Mouse (Mus musculus) cerebellum, postnatal 4 days (tissue): Measurements from ENCODE around the gene Ankrd22.

Source experiments
- DNase-seq, 2 experiments: peaks; one replicate each; pipeline ENCODE4 v3.0.0; 2022; ENCODE audit warnings: low spot score in 2 of 2, mixed read lengths in 1 of 2

Ankrd22 gene

DNA sequence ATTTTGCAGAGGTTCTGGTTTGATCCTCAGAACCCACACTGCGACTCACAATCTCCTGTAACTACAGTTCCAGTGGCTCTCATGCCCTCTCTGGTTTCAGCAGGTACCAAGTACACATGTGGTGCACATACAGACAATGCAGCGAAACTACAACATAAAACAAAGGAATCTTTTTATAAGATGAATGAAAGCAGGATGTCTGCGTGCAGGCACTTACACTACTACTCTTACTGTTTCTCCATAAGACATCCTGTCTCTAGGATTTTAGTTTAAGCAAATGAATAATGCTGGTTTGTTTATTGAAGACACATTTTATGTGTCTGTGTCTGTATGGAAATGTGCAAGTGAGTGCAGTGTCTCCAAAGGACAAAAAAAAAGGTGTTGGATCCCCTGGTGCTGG, 15.4 kb upstream of the Ankrd22 start:
- DNase-seq: no peak

GRCm38 (mm10) chr19:34180316-34180715, 14.5 kb upstream of the Ankrd22 start:
- no peak for DNase-seq

GRCm38 (mm10) chr19:34179136-34179535, 13.3 kb upstream of the Ankrd22 start:
- DNase-seq: no peak

DNA sequence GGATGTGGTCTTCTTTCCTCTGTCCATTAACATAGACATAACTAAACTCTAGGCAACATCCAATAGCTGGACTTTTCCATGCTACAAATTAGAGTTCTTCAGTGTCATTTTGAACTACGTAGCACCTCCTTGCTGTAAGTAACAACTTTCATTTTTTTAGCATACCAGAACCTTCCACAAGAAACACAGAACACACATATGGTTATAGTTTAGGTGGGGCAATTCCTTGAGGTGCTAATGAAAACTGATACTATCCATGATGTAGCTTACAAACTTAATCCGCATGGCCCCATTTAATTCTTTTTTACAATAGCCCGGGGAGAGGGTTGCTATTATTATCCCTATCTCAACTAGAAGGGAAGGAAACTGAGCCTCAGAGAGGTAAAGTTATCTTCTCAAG, 8.2 kb upstream of the Ankrd22 start:
- DNase-seq: no peak

DNA sequence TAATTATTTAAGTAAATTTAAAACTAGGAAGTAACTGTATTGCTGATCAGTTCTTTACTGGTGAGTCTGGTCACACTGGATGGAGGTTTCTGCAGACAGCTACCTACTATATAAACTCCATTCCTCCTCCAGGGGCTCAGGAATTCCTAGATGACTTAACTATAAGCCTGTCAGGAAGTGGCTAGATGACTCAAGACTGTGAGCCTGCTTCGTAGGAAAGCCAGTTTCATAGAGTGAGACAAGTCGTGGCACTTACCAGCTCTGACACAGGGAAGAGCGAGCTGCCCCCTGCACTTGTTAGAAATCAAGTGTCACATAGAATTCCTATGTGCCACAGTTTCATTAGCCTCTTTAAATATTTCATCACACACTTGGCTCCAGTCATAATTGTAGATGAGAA, 5.3 kb upstream of the Ankrd22 start:
- no peak for DNase-seq

DNA sequence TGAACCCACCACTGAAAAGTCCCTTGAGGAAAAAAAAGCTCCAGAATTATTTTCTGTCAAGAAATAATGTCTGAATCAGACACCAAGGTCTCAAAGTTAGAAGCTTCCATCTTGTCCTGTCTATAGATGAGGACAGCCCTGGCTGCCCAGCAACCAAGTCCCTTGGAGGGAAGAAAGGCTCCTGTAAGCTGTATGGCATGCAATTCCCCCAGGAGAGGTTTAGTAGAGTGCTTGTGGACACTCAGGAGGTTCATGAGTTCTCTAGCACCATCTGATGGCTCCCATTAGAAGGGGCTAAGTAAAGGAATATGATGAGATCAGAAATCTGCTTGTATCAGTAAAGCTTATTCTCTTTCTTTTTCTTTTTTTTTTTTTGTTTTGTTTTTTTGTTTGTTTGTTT, 3.3 kb upstream of the Ankrd22 start:
- DNase-seq: no peak

- no peak for DNase-seq
Observed at GRCm38 (mm10) chr19:34167896-34168661, 2.2 kb upstream of the Ankrd22 start.

DNA sequence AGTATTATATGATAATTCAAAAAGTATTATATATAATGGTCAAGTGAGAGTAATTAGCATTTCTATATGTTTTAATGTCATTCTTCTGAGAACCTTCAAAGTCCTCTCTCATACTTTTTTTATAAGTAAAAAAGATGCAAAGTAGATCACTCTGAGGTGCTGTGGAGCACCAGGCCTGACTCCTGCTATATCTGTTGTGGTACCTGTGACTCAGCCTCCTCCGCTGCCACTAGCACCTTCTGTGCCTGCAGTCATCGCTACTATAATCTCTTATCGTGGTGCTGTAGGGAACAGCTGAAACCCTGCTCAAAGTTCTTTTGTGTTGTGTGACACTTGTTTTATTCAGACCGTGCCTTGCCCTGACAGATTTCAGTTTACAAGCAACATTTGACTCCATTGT, 533 bp upstream of the Ankrd22 start:
- DNase-seq: no peak

GRCm38 (mm10) chr19:34162693-34163092, 3.2 kb downstream of the Ankrd22 start:
- no peak for DNase-seq

DNA sequence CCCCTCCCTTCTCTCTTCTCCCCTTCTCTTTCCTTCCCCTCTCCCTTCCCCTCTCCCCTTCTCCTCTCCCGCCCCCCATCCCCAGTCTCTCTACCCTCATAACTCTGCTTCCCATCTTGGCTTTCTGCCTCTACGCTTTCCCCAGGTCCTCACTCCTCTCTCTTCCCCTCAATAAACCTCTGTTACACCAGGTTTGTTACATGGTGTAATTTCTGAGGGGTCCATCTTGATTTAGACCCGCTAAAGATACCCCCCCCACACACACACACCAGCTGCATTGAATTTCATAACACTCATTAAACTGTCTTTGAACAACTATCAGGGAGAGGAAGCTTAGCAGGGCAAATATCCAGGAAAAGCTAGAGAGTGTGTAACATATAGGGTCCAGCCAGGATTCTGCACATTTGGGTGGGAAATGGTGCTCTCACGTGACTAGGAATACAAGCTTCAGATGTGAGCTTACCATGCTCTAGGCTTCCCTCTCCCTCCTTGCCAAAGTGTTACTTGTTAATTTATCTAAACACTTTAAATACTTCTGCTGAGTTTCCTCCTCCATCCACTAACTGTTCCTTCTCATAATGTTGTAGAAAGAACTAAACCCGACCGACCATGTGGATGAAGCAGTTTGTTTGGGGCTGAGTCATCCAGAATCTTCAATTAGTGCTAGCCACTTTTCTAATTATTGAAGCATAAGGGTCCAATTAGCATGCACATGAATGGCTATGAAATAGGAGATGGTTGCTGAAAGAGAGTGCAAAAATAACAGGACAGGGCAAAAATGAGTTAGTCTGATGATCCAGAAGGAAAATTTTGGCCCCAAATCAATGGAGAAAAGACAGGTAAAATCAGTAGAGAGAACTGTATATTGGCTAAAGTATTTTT, 12.3 kb downstream of the Ankrd22 start:
- no peak for DNase-seq

DNA sequence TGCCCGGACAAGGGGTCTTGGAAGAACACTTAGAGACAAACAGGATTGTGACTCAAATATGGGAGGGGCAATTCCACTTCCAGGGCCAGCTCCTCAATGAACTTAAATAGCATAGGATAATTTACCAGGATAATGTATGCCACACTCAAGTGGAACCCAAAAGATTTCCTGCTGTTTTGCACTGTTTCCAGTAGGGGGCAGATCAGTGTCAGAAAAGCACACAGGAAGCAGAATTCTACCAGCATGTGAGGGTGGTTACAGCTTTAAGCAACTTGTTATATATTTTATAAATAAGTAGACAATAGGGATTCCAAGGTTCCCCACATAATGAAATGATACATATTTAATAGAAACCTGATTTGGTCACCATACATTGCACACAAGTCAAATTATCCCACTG, 13.9 kb downstream of the Ankrd22 start:
- DNase-seq: no peak

GRCm38 (mm10) chr19:34148421-34148820, 17.4 kb downstream of the Ankrd22 start:
- no peak for DNase-seq

GRCm38 (mm10) chr19:34139431-34140046, 26.3 kb downstream of the Ankrd22 start:
- DNase-seq: no peak

DNA sequence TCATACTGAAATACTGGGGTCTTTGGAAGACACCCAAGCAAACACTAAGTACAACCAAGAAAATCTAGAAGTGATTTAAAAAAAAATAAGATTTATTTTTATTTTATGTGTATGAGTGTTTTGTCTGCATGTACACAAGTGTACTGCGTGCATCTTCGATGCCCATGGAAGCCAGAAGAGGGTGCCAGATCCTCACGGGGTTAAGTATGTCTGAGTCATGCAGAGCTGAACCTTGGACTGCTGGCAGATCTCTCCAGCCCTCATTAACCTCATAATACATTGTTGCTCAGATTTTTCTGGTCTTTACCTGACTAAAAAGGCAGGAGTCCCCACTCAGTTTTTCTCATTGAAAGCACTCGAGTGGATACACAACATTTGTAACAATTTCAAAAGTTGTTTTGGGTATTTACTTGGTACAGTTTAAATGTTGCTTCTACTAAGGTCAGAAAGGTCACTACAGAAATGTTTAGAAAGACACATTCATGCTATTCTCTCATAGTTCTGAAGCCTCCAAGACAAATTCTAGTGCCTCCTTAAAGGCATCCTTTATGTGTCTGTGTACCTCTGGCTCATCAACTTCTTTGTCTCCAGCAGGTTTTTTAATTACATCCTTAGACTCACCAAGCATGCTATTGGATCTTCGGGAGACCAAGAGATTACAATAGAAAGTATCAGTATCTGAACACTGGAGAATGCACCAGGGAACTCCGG, 27.0 kb downstream of the Ankrd22 start:
- DNase-seq: no peak

DNA sequence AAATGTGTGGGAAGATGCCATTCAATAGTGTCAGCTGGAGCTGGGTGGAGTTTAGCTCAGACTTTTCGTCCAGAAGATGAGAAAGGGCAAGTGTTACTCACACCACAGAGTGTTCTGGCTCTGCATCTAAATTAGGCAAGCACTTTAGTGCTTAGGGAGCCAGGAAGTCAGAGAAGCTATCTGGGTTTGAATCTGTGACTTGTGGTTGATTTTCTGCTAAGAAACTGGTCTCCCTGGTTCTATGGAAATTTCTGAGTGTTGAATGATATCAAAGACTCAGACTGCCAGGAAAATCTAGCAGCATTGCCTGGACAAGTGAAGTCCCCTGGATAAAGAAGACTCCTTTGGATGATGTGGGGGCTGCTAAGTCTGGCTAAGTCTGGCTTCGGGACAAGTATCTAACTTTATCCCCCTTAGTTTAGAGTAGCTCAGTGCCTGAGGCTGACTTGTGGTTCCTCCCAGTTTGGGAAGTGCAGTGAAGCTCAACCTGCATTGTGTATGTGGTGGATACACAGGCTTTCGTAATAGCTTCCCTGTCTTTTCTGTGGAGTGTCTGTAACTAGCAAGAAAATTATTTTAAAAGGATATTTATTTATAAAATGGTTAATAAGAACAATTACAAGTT, 45.6 kb downstream of the Ankrd22 start:
- DNase-seq: no peak

- DNase-seq: no peak
Observed at GRCm38 (mm10) chr19:34119653-34120052, 46.2 kb downstream of the Ankrd22 start.

DNA sequence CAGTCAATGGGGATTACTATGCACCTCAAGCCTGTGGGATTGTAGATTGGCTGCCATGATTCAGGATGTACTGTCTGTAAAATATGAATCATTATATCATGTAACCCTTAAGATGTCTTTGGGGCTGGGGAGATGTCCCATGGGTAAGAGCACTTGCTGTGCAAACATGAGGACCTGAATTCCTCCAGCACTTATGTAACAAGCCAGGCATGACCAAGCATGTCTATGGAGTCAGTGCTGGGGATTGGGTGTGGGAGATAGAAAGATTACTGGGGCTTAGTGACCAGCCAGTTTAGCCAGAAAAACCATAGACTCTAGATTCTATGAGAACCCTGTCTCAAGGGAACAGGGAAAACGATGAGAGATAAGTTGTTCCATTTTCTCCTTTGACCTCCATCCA, 46.8 kb downstream of the Ankrd22 start:
- DNase-seq: no peak

DNA sequence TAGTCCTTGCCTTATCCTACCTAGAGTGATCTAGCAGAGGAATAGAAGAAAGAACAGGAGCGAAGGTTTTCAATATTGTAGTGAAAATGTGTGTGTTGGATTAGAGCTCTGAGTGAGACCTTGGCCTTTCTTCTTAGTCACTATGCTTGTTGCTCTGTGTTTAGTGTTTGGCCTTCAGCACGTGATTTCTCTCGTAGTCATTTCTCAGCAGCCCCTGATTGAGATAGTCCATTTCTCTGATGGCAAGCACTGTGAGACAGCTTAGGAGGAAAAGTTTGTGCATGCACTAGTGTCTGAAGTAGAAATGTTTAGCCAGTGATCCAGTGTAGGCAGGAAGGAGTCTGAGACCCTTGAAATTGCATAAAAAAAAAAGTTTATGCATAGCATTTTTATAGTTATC, 61.0 kb downstream of the Ankrd22 start:
- no peak for DNase-seq

DNA sequence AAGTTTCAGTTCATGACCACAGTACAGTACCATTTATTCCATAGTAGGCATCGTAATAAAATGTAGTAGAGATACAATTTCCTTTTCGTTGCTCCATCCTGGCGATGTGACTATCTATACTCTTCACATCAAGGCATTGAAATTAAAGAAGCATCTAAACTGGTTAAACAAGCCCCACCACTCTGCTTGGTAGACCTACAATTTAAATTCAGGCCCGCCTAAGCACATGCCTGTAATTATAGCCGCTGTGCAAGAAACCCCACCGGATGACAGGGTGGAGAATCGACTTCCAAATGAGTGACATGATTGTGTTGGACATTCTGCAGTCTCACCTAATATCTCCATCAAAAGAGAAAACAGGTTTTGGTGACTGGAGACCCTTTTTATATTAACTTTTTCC, 64.0 kb downstream of the Ankrd22 start:
- no peak for DNase-seq

DNA sequence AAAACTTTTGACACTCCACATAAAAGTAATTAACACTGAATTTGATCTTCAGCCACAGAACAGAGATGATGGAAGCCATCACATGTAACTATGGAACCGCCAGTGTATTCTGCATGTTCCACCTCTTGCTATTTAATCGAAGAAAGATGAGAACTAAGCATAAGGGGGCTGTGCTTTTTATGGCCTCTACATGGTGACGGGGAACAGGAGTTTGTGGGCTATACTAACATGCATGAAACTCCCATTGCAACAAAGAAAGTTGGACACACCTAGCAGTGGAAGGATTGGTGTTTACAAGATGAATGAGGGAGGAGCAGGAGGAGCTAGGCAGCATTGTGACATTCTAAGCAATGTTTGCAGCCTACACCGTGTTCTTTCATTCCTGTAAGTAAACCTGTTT, 65.2 kb downstream of the Ankrd22 start, which contains the start of gene Lipm:
Gene Lipm (plus strand): TSS at position 301 of the 400 bp plus-strand sequence.
- DNase-seq: no peak

DNA sequence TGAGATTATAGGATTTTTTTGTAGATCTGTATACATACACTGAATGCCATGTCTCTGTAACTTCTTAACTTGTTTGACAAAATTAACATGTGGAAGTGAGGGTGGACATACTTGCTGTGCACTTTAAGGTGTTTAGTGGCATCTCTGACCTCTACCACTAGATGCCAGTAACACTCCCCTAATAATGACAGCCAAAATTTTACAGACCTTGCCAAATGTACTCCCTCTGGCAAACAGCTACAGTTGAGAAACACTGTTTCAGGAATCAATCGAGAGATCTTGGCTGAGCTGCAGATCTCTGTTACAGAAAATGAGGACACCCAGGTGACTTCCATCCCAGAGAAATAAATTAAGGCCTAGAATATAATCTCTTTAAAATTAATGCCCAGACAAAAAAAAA, 69.6 kb downstream of the Ankrd22 start:
- DNase-seq: no peak
